Mouse (Mus musculus) CD4-positive naive resting alpha-beta T cell, adult 76 days (primary cell): Measurements from ENCODE around the gene Gm4450. TPM values are rescaled to one million over a fixed set of nuclear protein-coding genes. Genes with fewer than 3 reads are reported as not detected.

Experiments
- total RNA-seq: library from RNA; stranded (reverse); gene quantifications from one replicate; pipeline ENCODE4 v1.2.4, GENCODE M21; 2023

Gene Gm4450
- total RNA-seq = not detected

GRCm38 (mm10) chr3:98457026-98457425, at the start of gene Gm4450:
Gene Gm4450, minus strand, starts transcription at chr3:98457126.

Other genes starting within 250 kb of the Gm4450 start
- gene Reg4, start 235.0 kb downstream of the Gm4450 start, total RNA-seq = not detected
- not detected for gene Hmgcs2, start 176.7 kb downstream of the Gm4450 start, total RNA-seq
- 41.3 TPM for gene Phgdh, start 117.1 kb downstream of the Gm4450 start, total RNA-seq
- gene Zfp697, start 74.7 kb downstream of the Gm4450 start, total RNA-seq = not detected
- gene Hsd3b4, start 53.4 kb upstream of the Gm4450 start, total RNA-seq = not detected
- not detected for gene Gm10681, start 131.7 kb upstream of the Gm4450 start, total RNA-seq
- not detected for gene Hsd3b5, start 173.1 kb upstream of the Gm4450 start, total RNA-seq